Mouse (Mus musculus) regulatory T cell (primary cell): ENCODE results near the gene Olfr472.
"Not testable (repeated sequence)": the region's sequence is repeated elsewhere in the genome, so short reads cannot be mapped to it uniquely, and the experiment has no call there.

Experiments used
- in situ Hi-C: fragments of 300-600 bp; cut with MboI, MseI; formaldehyde crosslinking; loops from one replicate; pipeline ENCODE4 v1.15.1; 2025; ENCODE audit warnings: high pct_unique_total_duplicates

Olfr472 gene

DNA sequence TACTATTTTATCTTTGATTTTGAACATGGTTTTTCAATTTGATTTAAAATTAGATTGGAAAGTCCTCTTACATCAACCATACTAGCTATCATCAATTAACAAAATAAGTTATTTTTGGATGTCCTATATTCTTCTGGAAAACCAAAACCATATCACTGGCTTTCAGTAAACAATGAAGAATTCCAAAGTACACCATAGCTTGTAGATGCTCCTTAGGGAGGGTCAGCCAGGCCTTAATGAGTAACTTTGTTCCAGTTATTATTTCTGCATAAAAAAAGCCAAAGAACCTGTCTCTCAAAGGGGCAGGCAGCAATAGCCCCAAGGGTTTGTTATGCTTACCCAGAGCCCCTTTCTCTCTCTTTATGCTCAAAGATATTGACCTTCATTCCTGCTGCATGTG lies at the start of gene Olfr472:
TSS of gene Olfr472 (plus strand) at position 301 of the 400 bp plus-strand sequence.
- in situ Hi-C loops: no loop called here

DNA sequence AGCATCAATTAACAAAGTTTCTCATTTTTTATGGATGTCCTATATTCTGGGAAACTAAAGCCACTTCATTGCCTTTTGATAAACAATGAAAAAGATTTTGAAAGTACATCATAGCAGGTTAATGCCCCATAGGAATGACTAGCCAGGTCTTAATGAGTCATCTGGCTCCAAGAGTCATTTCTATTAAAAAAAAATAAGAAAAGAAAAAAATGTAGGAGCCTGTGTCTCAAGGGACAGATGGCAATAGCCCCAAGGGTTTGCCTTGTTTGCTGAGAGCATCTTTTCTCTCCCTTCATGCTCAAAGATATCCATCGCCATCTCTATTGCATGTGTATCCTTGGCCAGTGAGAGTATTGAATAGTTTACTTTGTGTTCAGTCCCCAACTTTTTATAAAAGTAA lies 32.4 kb downstream of the Olfr472 start, which contains the start of gene Olfr473:
TSS of gene Olfr473 (plus strand) at position 301 of the 400 bp plus-strand sequence.
- in situ Hi-C loops: no loop called here

- in situ Hi-C loops: not testable (repeated sequence)
These were observed 54.8 kb downstream of the Olfr472 start for GRCm38 (mm10) chr7:107952539-107952938.

GRCm38 (mm10) chr7:107954343-107954742 lies 56.6 kb downstream of the Olfr472 start, which contains the start of gene Olfr474:
Gene Olfr474 (plus strand): TSS chr7:107954643.
- in situ Hi-C loops: no loop called here
